Mouse (Mus musculus): ENCODE results near the gene AC124108.1.
A peak's percentile ranks its signal among the peaks of the same experiment; 100 is the strongest.

AC124108.1 gene

GRCm38 (mm10) chr1:132202771-132203170 lies 11.5 kb downstream of the AC124108.1 start:
- no peak for DNase-seq

- no peak for DNase-seq
These were observed 14.7 kb downstream of the AC124108.1 start for GRCm38 (mm10) chr1:132205958-132206357.

GRCm38 (mm10) chr1:132206828-132207227 lies 15.6 kb downstream of the AC124108.1 start:
- no peak for DNase-seq

GRCm38 (mm10) chr1:132208154-132208553 lies 16.9 kb downstream of the AC124108.1 start:
- DNase-seq: no peak

- no peak for DNase-seq
These were observed 18.1 kb downstream of the AC124108.1 start for GRCm38 (mm10) chr1:132209400-132209799.

- DNase-seq: peak; percentile 68
These were observed 19.7 kb downstream of the AC124108.1 start for GRCm38 (mm10) chr1:132210922-132211321.

- DNase-seq: no peak
These were observed 20.4 kb downstream of the AC124108.1 start for GRCm38 (mm10) chr1:132211672-132212071.

- DNase-seq: peak; percentile 79
These were observed 21.0 kb downstream of the AC124108.1 start for GRCm38 (mm10) chr1:132212218-132212617.

GRCm38 (mm10) chr1:132213076-132213475 lies 21.8 kb downstream of the AC124108.1 start:
- peak; percentile 30 for DNase-seq

GRCm38 (mm10) chr1:132216276-132216675 lies 25.0 kb downstream of the AC124108.1 start:
- no peak for DNase-seq

- no peak for DNase-seq
These were observed 30.4 kb downstream of the AC124108.1 start for GRCm38 (mm10) chr1:132221627-132222026.

- DNase-seq: no peak
These were observed 30.9 kb downstream of the AC124108.1 start for GRCm38 (mm10) chr1:132222166-132222565.

GRCm38 (mm10) chr1:132226297-132227080 lies 35.2 kb downstream of the AC124108.1 start:
- DNase-seq: peak; percentile 59

GRCm38 (mm10) chr1:132229667-132230066 lies 38.4 kb downstream of the AC124108.1 start, which contains the start of gene Gm10188:
Gene Gm10188 (minus strand): TSS chr1:132229767.
- no peak for DNase-seq

- no peak for DNase-seq
These were observed 40.4 kb downstream of the AC124108.1 start for GRCm38 (mm10) chr1:132231470-132232274.

- DNase-seq: peak; percentile 67
These were observed 42.3 kb downstream of the AC124108.1 start for GRCm38 (mm10) chr1:132233566-132233965.

- no peak for DNase-seq
These were observed 43.6 kb downstream of the AC124108.1 start for GRCm38 (mm10) chr1:132234757-132235273.

GRCm38 (mm10) chr1:132237585-132238159 lies 46.4 kb downstream of the AC124108.1 start:
- DNase-seq: peak; percentile 83

GRCm38 (mm10) chr1:132245010-132245409 lies 53.8 kb downstream of the AC124108.1 start:
- no peak for DNase-seq

GRCm38 (mm10) chr1:132246137-132246536 lies 54.9 kb downstream of the AC124108.1 start:
- DNase-seq: peak; percentile 51

GRCm38 (mm10) chr1:132246641-132247040 lies 55.4 kb downstream of the AC124108.1 start:
- DNase-seq: no peak

GRCm38 (mm10) chr1:132254467-132254866 lies 63.2 kb downstream of the AC124108.1 start:
- no peak for DNase-seq

Data from lung, postnatal 36 days (tissue).